ENCODE assay signal across 10 mouse cellular contexts in the genomic region with DNA sequence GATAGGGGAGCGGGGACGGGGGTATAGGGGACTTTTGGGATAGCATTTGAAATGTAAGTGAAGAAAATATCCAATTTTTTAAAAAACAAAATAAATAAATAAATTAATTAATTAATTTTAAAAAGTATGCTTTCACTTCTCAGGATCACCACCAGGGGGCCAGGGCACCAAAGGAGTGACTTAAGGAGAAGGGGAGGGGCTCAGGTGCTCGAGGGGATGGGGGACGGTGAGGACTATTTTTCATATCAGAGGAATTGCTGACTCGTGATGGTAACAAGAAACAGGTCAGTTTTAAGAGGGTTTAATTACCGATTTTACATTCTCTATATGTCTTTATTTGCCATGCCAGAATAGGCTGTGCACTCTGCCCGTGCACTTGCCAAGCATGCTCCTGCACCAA.
DNase-seq lines count a peak whose midpoint lies in the region; ATAC-seq and TF ChIP-seq lines count a peak whose summit lies in the region.
"Had no signal": no experiment of that assay in that cellular context is flagged by ENCODE, and none has a peak within 500 bp of the region (broad histone marks: within the 10 kb centered on the region; RNA-seq: fewer than 3 reads in every experiment).

No protein-coding gene starts in this region.

- TF ChIP-seq CTCF in kidney, adult 2 months (conservative IDR thresholded peaks at IDR 0.05; ENCODE audit: insufficient read depth, insufficient read length, low read depth, low read length): 0 out of 2 replicates have a peak, but pooled peaks have one; percentile 32

- no peak for DNase-seq in kidney, adult 2 months
- peak; percentile 9 for DNase-seq in 3T3-L1 (ENCODE audit: low read depth, low spot score)
- peak; percentile 24 for DNase-seq in 416B (ENCODE audit: low read depth)
- peak; percentile 39 for DNase-seq in embryonic facial prominence, embryonic 11.5 days (ENCODE audit: low spot score)
- DNase-seq in ovary, postnatal 36 days (ENCODE audit: low spot score): no peak
- no peak for DNase-seq in yolk sac, embryonic 10.5 days (ENCODE audit: low spot score)

- ATAC-seq in kidney, embryonic 14.5 days (ENCODE audit: low FRiP score, low TSS enrichment): no peak
- no peak for ATAC-seq in embryonic facial prominence, embryonic 11.5 days (replicated peaks; ENCODE audit: insufficient number of reproducible peaks, low FRiP score, low TSS enrichment, low read depth)
- ATAC-seq in cerebellum, adult (ENCODE audit: insufficient number of reproducible peaks, low FRiP score, low TSS enrichment): no peak
- ATAC-seq: midbrain, embryonic 15.5 days had no signal

- no peaks in the 10 kb centered on the region for H3K9me3 ChIP-seq in kidney, embryonic 14.5 days (ENCODE audit: control insufficient read depth, low read length)
- H3K9me3 ChIP-seq in embryonic facial prominence, embryonic 11.5 days (replicated peaks; ENCODE audit: control insufficient read depth, low read length): no peaks in the 10 kb centered on the region
- H3K9me3 ChIP-seq: forebrain, embryonic 12.5 days; midbrain, embryonic 15.5 days had no signal

- no peaks in the 10 kb centered on the region for H3K27me3 ChIP-seq in kidney, adult 2 months (replicated peaks; ENCODE audit: control insufficient read depth, insufficient read depth, low read length)
- H3K27me3 ChIP-seq in kidney, embryonic 14.5 days (ENCODE audit: control insufficient read depth, insufficient read depth, low read length): no peaks in the 10 kb centered on the region
- H3K27me3 ChIP-seq in embryonic facial prominence, embryonic 11.5 days (ENCODE audit: control insufficient read depth, insufficient read depth, low read length): no peaks in the 10 kb centered on the region
- H3K27me3 ChIP-seq: forebrain, embryonic 12.5 days; midbrain, embryonic 15.5 days had no signal

- WGBS in kidney, adult 2 months: 52% methylated on average over 7 of the region's 7 CpGs
- 61% methylated on average over 7 of the region's 7 CpGs for WGBS in kidney, embryonic 14.5 days
- WGBS in embryonic facial prominence, embryonic 11.5 days: 48% methylated on average over 7 of the region's 7 CpGs

- no peak overlapping the region for H3K4me2 ChIP-seq in kidney, embryonic 14.5 days (replicated peaks; ENCODE audit: low read depth, low read length)
- H3K4me2 ChIP-seq in embryonic facial prominence, embryonic 11.5 days (ENCODE audit: low read depth, low read length): no peak overlapping the region
- H3K4me2 ChIP-seq: forebrain, embryonic 12.5 days; midbrain, embryonic 15.5 days had no signal

- no peak overlapping the region for H3K27ac ChIP-seq in kidney, adult 2 months (ENCODE audit: insufficient read depth, low read depth, low read length)
- H3K27ac ChIP-seq in kidney, embryonic 14.5 days (ENCODE audit: low read depth, low read length): no peak overlapping the region
- no peak overlapping the region for H3K27ac ChIP-seq in embryonic facial prominence, embryonic 11.5 days (replicated peaks; ENCODE audit: low read depth, low read length)
- H3K27ac ChIP-seq: forebrain, embryonic 12.5 days; midbrain, embryonic 15.5 days had no signal

- no peaks in the 10 kb centered on the region for H3K4me1 ChIP-seq in kidney, adult 2 months (ENCODE audit: control insufficient read depth, insufficient read depth, low read length)
- no peaks in the 10 kb centered on the region for H3K4me1 ChIP-seq in kidney, embryonic 14.5 days (ENCODE audit: control insufficient read depth, insufficient read depth, low read length)
- H3K4me1 ChIP-seq in embryonic facial prominence, embryonic 11.5 days (ENCODE audit: control insufficient read depth, insufficient read depth, low read length): no peaks in the 10 kb centered on the region
- H3K4me1 ChIP-seq: midbrain, embryonic 15.5 days had no signal

- TF ChIP-seq POLR2A in kidney, adult 2 months (IDR thresholded peaks at IDR 0.05; ENCODE audit: low read depth, low read length): no peak

- no peak overlapping the region for H3K4me3 ChIP-seq in kidney, adult 2 months (ENCODE audit: insufficient read depth, low read depth, low read length)
- H3K4me3 ChIP-seq in kidney, embryonic 14.5 days (ENCODE audit: low read length): no peak overlapping the region
- no peak overlapping the region for H3K4me3 ChIP-seq in embryonic facial prominence, embryonic 11.5 days (ENCODE audit: low read depth, low read length)
- H3K4me3 ChIP-seq: forebrain, embryonic 12.5 days; midbrain, embryonic 15.5 days had no signal

- H3K9ac ChIP-seq in kidney, embryonic 14.5 days (ENCODE audit: low read depth, low read length): no peak overlapping the region
- no peak overlapping the region for H3K9ac ChIP-seq in embryonic facial prominence, embryonic 11.5 days (replicated peaks; ENCODE audit: low read length)
- H3K9ac ChIP-seq: forebrain, embryonic 12.5 days; midbrain, embryonic 15.5 days had no signal

- no peaks in the 10 kb centered on the region for H3K36me3 ChIP-seq in kidney, adult 2 months (ENCODE audit: control insufficient read depth, insufficient read depth, low read length)
- H3K36me3 ChIP-seq in kidney, embryonic 14.5 days (ENCODE audit: control insufficient read depth, insufficient read depth, low read length): no peaks in the 10 kb centered on the region
- H3K36me3 ChIP-seq in embryonic facial prominence, embryonic 11.5 days (replicated peaks; ENCODE audit: control insufficient read depth, insufficient read depth, low read depth, low read length): no peaks in the 10 kb centered on the region
- H3K36me3 ChIP-seq: forebrain, embryonic 12.5 days; midbrain, embryonic 15.5 days had no signal

Comparison
In these comparisons a context has a peak if more than half of its experiments do, and no peak if none do; other contexts are left out.
1. DNase-seq: peak in 3T3-L1 (single experiment), 416B (single experiment) and embryonic facial prominence, embryonic 11.5 days (single experiment); none in kidney, adult 2 months (single experiment), ovary, postnatal 36 days (single experiment) and yolk sac, embryonic 10.5 days (single experiment).